Mouse (Mus musculus) spleen, adult 2 months (tissue): ENCODE measurements around the gene Wnk2. TPM values are rescaled to one million over a fixed set of nuclear protein-coding genes. Genes with fewer than 3 reads are reported as not detected.

ENCODE experiments used
- DNase-seq, 2 experiments: peaks; one replicate each; pipeline versions ENCODE4 v3.0.0 to v3.0.0-alpha.2; 2012 to 2021; ENCODE audit warnings: low spot score in 2 of 2, low read depth in 1 of 2
- H3K27ac ChIP-seq: fragments of 200-500 bp; 2 replicates; pipeline ENCODE4 v1.5.1; 2012; ENCODE audit warnings: low read length, inconsistent platforms; ENCODE audit not compliant: insufficient read depth
- H3K27me3 ChIP-seq: fragments of 200-500 bp; 2 replicates; pipeline ENCODE4 v1.6.1; 2012; ENCODE audit warnings: mild to moderate bottlenecking, moderate library complexity, low read length, inconsistent platforms; ENCODE audit not compliant: control insufficient read depth, insufficient read depth
- H3K36me3 ChIP-seq: fragments of 200-500 bp; 2 replicates; pipeline ENCODE4 v1.6.1; 2012; ENCODE audit warnings: mild to moderate bottlenecking, low read length, inconsistent platforms; ENCODE audit not compliant: control insufficient read depth, insufficient read depth
- H3K4me1 ChIP-seq: fragments of 200-500 bp; 2 replicates; pipeline ENCODE4 v1.6.1; 2011; ENCODE audit warnings: inconsistent platforms; ENCODE audit not compliant: control insufficient read depth, insufficient read depth, insufficient read length
- H3K4me3 ChIP-seq: fragments of 200-500 bp; 2 replicates; pipeline ENCODE4 v1.5.1; 2011; ENCODE audit warnings: mild to moderate bottlenecking, inconsistent platforms; ENCODE audit not compliant: insufficient read depth, insufficient read length; ENCODE audit errors: extremely low read depth
- CTCF ChIP-seq: fragments of 200-500 bp; IDR thresholded peaks from 2 replicates; pipeline ENCODE4 v1.5.1; 2011; ENCODE audit warnings: mild to moderate bottlenecking, inconsistent platforms; ENCODE audit not compliant: insufficient read depth, insufficient read length, insufficient replicate concordance; ENCODE audit errors: extremely low read depth
- POLR2A ChIP-seq: fragments of 200-500 bp; IDR thresholded peaks from 2 replicates; pipeline ENCODE4 v1.6.1; 2011; ENCODE audit warnings: low read depth, low read length, inconsistent platforms
- WGBS: fragments of 180-500 bp; shearing (Covaris S2); methylation state at CpG from one replicate; pipeline ENCODE4 v1.1.7; 2018; 5-methylcytosine and 5-hydroxymethylcytosine counted together
- polyA plus RNA-seq: library from polyadenylated mRNA; depleted of rRNA; stranded (reverse); fragments of >200 nt; gene quantifications from 2 replicates; pipeline ENCODE4 v1.2.3, GENCODE M21; 2012

The Wnk2 gene
- polyA plus RNA-seq, 1 experiment: 0.62 TPM

GRCm38 (mm10) chr13:49154621-49155020 lies 6.8 kb upstream of the Wnk2 start:
- no peak for TF ChIP-seq CTCF
- TF ChIP-seq POLR2A: no peak
- Histone ChIP-seq H3K27me3 (no peaks in the 10 kb centered on the region), H3K4me3 (no peak overlapping the region), H3K36me3 (no peaks in the 10 kb centered on the region), H3K4me1 (no peaks in the 10 kb centered on the region), H3K27ac (no peak overlapping the region)
- no peak for DNase-seq
- 89% methylated on average over 7 of the region's 7 CpGs for WGBS

DNA sequence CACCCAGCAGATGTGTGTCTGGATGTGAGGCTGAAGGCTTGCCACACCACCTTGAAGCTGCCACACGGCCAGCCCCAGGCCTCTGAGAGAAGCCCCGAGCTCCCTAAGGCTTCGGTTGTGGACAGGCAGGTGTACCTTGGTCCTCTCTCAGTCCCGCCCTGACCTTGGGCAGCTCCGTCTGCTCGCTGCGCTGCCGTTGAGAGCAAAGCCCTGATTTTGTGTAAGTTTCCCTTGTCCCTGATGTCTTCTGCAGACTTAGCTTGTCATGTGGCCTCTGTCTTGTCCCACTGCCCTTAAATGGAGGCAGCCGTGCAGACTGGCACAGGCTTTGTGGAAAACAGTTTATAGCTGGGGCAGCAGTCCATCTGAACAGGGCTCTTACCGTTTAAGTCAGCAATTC lies 6.2 kb upstream of the Wnk2 start:
- Histone ChIP-seq H3K27ac (no peak overlapping the region), H3K36me3 (no peaks in the 10 kb centered on the region), H3K4me1 (no peaks in the 10 kb centered on the region), H3K27me3 (no peaks in the 10 kb centered on the region), H3K4me3 (no peak overlapping the region)
- DNase-seq: no peak
- TF ChIP-seq POLR2A: no peak
- TF ChIP-seq CTCF: no peak
- 83% methylated on average over 10 of the region's 10 CpGs for WGBS

GRCm38 (mm10) chr13:49148687-49149086 lies 873 bp upstream of the Wnk2 start:
- WGBS: 87% methylated on average over 4 of the region's 4 CpGs
- no peaks in the 10 kb centered on the region for H3K36me3 ChIP-seq
- peaks cover 17% of the 10 kb centered on the region for H3K27me3 ChIP-seq
- H3K4me3 ChIP-seq: no peak overlapping the region
- H3K4me1 ChIP-seq: peaks cover 6% of the 10 kb centered on the region; the same call in 1 of the 2 replicates
- TF ChIP-seq POLR2A (no peak), CTCF (no peak)
- no peak overlapping the region for H3K27ac ChIP-seq
- DNase-seq: no peak

GRCm38 (mm10) chr13:49147007-49147857 lies 582 bp downstream of the Wnk2 start:
- H3K4me1 ChIP-seq: peaks cover 6% of the 10 kb centered on the region; the same call in 1 of the 2 replicates
- WGBS: 2% methylated on average over 47 of the region's 98 CpGs
- DNase-seq: no peak
- H3K4me3 ChIP-seq: peak overlapping the region; percentile 55; the same call in 1 of the 2 replicates
- H3K36me3 ChIP-seq: no peaks in the 10 kb centered on the region
- no peak for TF ChIP-seq POLR2A
- no peak for TF ChIP-seq CTCF
- H3K27me3 ChIP-seq: peaks cover 17% of the 10 kb centered on the region
- no peak overlapping the region for H3K27ac ChIP-seq

DNA sequence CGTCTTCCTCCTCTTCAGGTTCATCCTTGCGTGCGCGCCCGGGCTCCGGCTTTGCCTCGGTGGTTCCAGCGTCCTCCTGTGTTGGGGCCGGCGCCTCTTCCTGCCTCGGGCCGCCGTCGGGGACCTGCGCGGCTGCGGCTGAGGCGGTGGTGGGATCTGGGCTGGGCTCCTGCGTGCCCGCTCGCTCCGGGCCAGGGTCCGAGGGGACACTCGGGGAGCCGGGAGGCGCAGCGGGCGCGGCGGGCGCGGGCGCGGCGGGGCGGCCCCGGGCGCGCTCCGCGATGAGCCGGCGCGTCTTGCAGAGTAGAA lies 1.2 kb downstream of the Wnk2 start:
- peaks cover 17% of the 10 kb centered on the region for H3K27me3 ChIP-seq
- H3K4me1 ChIP-seq: peaks cover 6% of the 10 kb centered on the region; the same call in 1 of the 2 replicates
- H3K27ac ChIP-seq: no peak overlapping the region
- DNase-seq: no peak
- TF ChIP-seq CTCF: no peak
- no peak for TF ChIP-seq POLR2A
- 2% methylated on average over 44 of the region's 44 CpGs for WGBS
- no peaks in the 10 kb centered on the region for H3K36me3 ChIP-seq
- H3K4me3 ChIP-seq: peak overlapping the region; percentile 55; the same call in 1 of the 2 replicates

- H3K27ac ChIP-seq: no peak overlapping the region
- peaks cover 6% of the 10 kb centered on the region; the same call in 1 of the 2 replicates for H3K4me1 ChIP-seq
- 42% methylated on average over 17 of the region's 17 CpGs for WGBS
- TF ChIP-seq POLR2A: no peak
- no peak for TF ChIP-seq CTCF
- H3K36me3 ChIP-seq: no peaks in the 10 kb centered on the region
- no peak for DNase-seq
- H3K27me3 ChIP-seq: peaks cover 17% of the 10 kb centered on the region
- no peak overlapping the region for H3K4me3 ChIP-seq
Measured at GRCm38 (mm10) chr13:49146040-49146697, 1.6 kb downstream of the Wnk2 start.
